Comparison of ENCODE assay signal across 8 mouse cellular contexts in genomic region chr19:7160151-7160906, GRCm38 (mm10). TPM values are rescaled to one million over a fixed set of nuclear protein-coding genes. Genes with fewer than 3 reads are reported as not detected.
A peak's percentile ranks its signal among the peaks of the same experiment; 100 is the strongest.
DNase-seq lines count a peak whose midpoint lies in the region; ATAC-seq lines count a peak whose summit lies in the region.

No protein-coding gene starts in this region.

- DNase-seq in heart, adult 9 months (ENCODE audit: low spot score in 2 of 2) = no peak
- peak; percentile 58 for DNase-seq in MN1 (ENCODE audit: low spot score)
- peak; percentile 78 for DNase-seq in forebrain, embryonic 11.5 days (ENCODE audit: low spot score)
- DNase-seq in mesoderm, embryonic 11.5 days (ENCODE audit: low read depth, low spot score) = peak; percentile 61
- DNase-seq in thymus, postnatal 25 days = peak; percentile 37
- no peak for DNase-seq in gastrocnemius, postnatal 25 days

- peaks cover 70% of the 10 kb centered on the region for H3K27me3 ChIP-seq in heart, embryonic 12.5 days (replicated peaks)
- H3K27me3 ChIP-seq in forebrain, embryonic 11.5 days (ENCODE audit: control insufficient read depth, insufficient read depth, low read length) = peaks cover 21% of the 10 kb centered on the region
- H3K27me3 ChIP-seq in kidney, embryonic 16.5 days (ENCODE audit: insufficient read depth, low read length) = peaks cover 27% of the 10 kb centered on the region

- WGBS in heart, embryonic 12.5 days = 7% methylated on average over 13 of the region's 14 CpGs
- WGBS in forebrain, embryonic 11.5 days = 3% methylated on average over 14 of the region's 14 CpGs
- WGBS in kidney, embryonic 16.5 days = 7% methylated on average over 14 of the region's 14 CpGs

- no peaks in the 10 kb centered on the region for H3K36me3 ChIP-seq in heart, embryonic 12.5 days
- no peaks in the 10 kb centered on the region for H3K36me3 ChIP-seq in forebrain, embryonic 11.5 days (ENCODE audit: control insufficient read depth, insufficient read depth, low read length)
- no peaks in the 10 kb centered on the region for H3K36me3 ChIP-seq in kidney, embryonic 16.5 days (ENCODE audit: insufficient read depth, low read length)

- ATAC-seq in heart, embryonic 12.5 days (ENCODE audit: insufficient number of reproducible peaks, low FRiP score) = peak; percentile 36; the same call in 1 of the 2 replicates
- peak; percentile 78 for ATAC-seq in forebrain, embryonic 11.5 days (replicated peaks; ENCODE audit: low FRiP score)
- peak; percentile 33; the same call in 1 of the 2 replicates for ATAC-seq in kidney, embryonic 16.5 days (ENCODE audit: low FRiP score, low TSS enrichment)

- H3K4me2 ChIP-seq in heart, embryonic 12.5 days = peak overlapping the region; percentile 49
- peak overlapping the region; percentile 36; the same call in 1 of the 2 replicates for H3K4me2 ChIP-seq in forebrain, embryonic 11.5 days (ENCODE audit: low read depth, low read length, severe bottlenecking)
- H3K4me2 ChIP-seq in kidney, embryonic 16.5 days (replicated peaks; ENCODE audit: low read depth, low read length) = 0 out of 2 replicates have a peak overlapping the region, but pooled peaks have one; percentile 25

- peaks cover 45% of the 10 kb centered on the region for H3K4me1 ChIP-seq in heart, embryonic 12.5 days (replicated peaks)
- H3K4me1 ChIP-seq in forebrain, embryonic 11.5 days (replicated peaks; ENCODE audit: control insufficient read depth, insufficient read depth, low read length) = peaks cover 38% of the 10 kb centered on the region
- H3K4me1 ChIP-seq in kidney, embryonic 16.5 days (ENCODE audit: insufficient read depth, low read length) = peaks cover 41% of the 10 kb centered on the region

- H3K4me3 ChIP-seq in heart, embryonic 12.5 days = no peak overlapping the region
- H3K4me3 ChIP-seq in forebrain, embryonic 11.5 days (ENCODE audit: low read depth, low read length) = 0 out of 2 replicates have a peak overlapping the region, but pooled peaks have one; percentile 1
- no peak overlapping the region for H3K4me3 ChIP-seq in kidney, embryonic 16.5 days (ENCODE audit: low read length)

- H3K9ac ChIP-seq in heart, embryonic 12.5 days = no peak overlapping the region
- peak overlapping the region; percentile 59 for H3K9ac ChIP-seq in forebrain, embryonic 11.5 days (ENCODE audit: low read length)
- H3K9ac ChIP-seq in kidney, embryonic 16.5 days (replicated peaks; ENCODE audit: low read length) = peak overlapping the region; percentile 2; the same call in 1 of the 2 replicates

- H3K9me3 ChIP-seq in heart, embryonic 12.5 days (replicated peaks) = no peaks in the 10 kb centered on the region
- H3K9me3 ChIP-seq in forebrain, embryonic 11.5 days (ENCODE audit: control insufficient read depth, low read length) = no peaks in the 10 kb centered on the region
- no peaks in the 10 kb centered on the region for H3K9me3 ChIP-seq in kidney, embryonic 16.5 days (ENCODE audit: low read length)

- no peak overlapping the region for H3K27ac ChIP-seq in heart, embryonic 12.5 days (ENCODE audit: poor library complexity, severe bottlenecking)
- 0 out of 2 replicates have a peak overlapping the region, but pooled peaks have one; percentile 3 for H3K27ac ChIP-seq in forebrain, embryonic 11.5 days (ENCODE audit: low read depth, low read length)
- no peak overlapping the region for H3K27ac ChIP-seq in kidney, embryonic 16.5 days (ENCODE audit: low read length)

RNA-seq across cellular contexts. Expression of gene Otub1, which starts 45.8 kb away (rescaled TPM):
- polyA plus RNA-seq in heart, embryonic 12.5 days (2016; fragmentation: Nextera tagmentation; extraction: Ambion mirVana) = 151 and 154 TPM in 2 replicates
- 238 and 256 TPM in 2 replicates for polyA plus RNA-seq in forebrain, embryonic 11.5 days (2014; fragmentation: Nextera tagmentation; extraction: Ambion mirVana)
- 231 and 241 TPM in 2 replicates for polyA plus RNA-seq in kidney, embryonic 16.5 days (2015; fragmentation: Nextera tagmentation; extraction: Ambion mirVana)
- 10 to 100 TPM; 48.4 to 48.5 TPM for total RNA-seq in gastrocnemius, postnatal 25 days (2021)

RNA-seq across cellular contexts. Expression of gene Flrt1, which starts 54.8 kb away (rescaled TPM):
- polyA plus RNA-seq in heart, embryonic 12.5 days (2016; fragmentation: Nextera tagmentation; extraction: Ambion mirVana) = 0.81 and 0.87 TPM in 2 replicates
- polyA plus RNA-seq in forebrain, embryonic 11.5 days (2014; fragmentation: Nextera tagmentation; extraction: Ambion mirVana) = 7.7 and 9.0 TPM in 2 replicates
- 5.4 and 6.8 TPM in 2 replicates for polyA plus RNA-seq in kidney, embryonic 16.5 days (2015; fragmentation: Nextera tagmentation; extraction: Ambion mirVana)
- under 1 TPM; 0.31 to 0.35 TPM for total RNA-seq in gastrocnemius, postnatal 25 days (2021)

RNA-seq across cellular contexts. Expression of gene Cox8a, which starts 57.1 kb away (rescaled TPM):
- 2,134 and 2,138 TPM in 2 replicates for polyA plus RNA-seq in heart, embryonic 12.5 days (2016; fragmentation: Nextera tagmentation; extraction: Ambion mirVana)
- polyA plus RNA-seq in forebrain, embryonic 11.5 days (2014; fragmentation: Nextera tagmentation; extraction: Ambion mirVana) = 678 and 706 TPM in 2 replicates
- polyA plus RNA-seq in kidney, embryonic 16.5 days (2015; fragmentation: Nextera tagmentation; extraction: Ambion mirVana) = 1,116 and 1,175 TPM in 2 replicates
- total RNA-seq in gastrocnemius, postnatal 25 days (2021) = 100 to 1,000 TPM; 101 to 120 TPM

Comparison
In these comparisons a context has a peak if more than half of its experiments do, and no peak if none do; other contexts are left out.
1. DNase-seq: peak in MN1 (single experiment), forebrain, embryonic 11.5 days (single experiment), mesoderm, embryonic 11.5 days (single experiment) and thymus, postnatal 25 days (single experiment); none in heart, adult 9 months (0 of 2) and gastrocnemius, postnatal 25 days (single experiment).
2. Peak in every context shown above with its lines, with median percentiles within 50 percentile points of each other: ATAC-seq and H3K4me2 ChIP-seq.